Mouse (Mus musculus): ENCODE results near the gene Lck.
"Not testable (repeated sequence)": the region's sequence is repeated elsewhere in the genome, so short reads cannot be mapped to it uniquely, and the experiment has no call there.

GRCm38 (mm10) chr4:129528901-129529300 is 44.5 kb downstream of the Lck start:
- TF ChIP-seq GATA1 (IDR thresholded peaks at IDR 0.05; ENCODE audit: borderline replicate concordance, low read length); FLI1 (IDR thresholded peaks at IDR 0.05; ENCODE audit: low read length): not testable (repeated sequence)
